Mouse (Mus musculus): ENCODE data around the gene Zfp385c.
A peak's percentile ranks its signal among the peaks of the same experiment; 100 is the strongest.
"Not testable (repeated sequence)": the region's sequence is repeated elsewhere in the genome, so short reads cannot be mapped to it uniquely, and the experiment has no call there.

Gene Zfp385c

DNA sequence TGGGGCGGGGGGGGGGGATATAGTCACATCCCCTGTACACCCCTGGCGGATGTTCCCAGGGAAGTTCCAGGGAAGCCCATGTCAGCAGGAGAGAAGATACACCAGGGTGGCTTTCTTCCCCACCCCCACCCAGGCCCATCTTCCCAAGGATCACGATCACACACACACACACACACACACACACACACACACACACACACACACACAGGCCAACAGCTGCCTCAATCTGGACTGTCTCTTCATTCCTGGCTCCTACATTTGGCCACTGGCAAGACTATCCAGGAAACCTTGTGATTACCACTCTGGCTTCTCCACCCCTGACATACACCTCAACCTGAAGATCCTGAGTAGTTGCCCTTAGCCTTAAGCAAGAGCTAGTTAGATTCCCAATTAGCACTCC, 6.9 kb downstream of the Zfp385c start:
- no peak for DNase-seq

DNA sequence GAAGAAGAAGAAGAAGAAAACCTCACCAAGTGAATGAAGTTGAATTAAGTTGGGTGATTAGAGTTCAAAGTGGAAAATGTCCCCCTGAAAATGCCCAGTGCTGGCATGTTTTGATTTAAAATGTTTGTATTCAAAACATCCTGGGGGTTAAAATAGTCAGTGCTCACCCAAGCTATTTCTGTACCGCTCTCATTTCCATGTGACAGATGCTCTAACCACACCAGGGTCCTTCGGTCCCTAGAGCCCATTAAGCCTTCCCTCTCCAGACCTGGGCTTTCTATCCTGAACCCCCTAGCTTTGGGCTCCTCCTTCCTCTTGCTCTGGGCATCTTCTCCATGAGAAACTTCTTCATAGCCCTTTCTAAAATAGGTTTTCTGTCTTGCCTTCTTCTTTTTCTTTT, 8.2 kb downstream of the Zfp385c start:
- no peak for DNase-seq

- DNase-seq = no peak
Measured at GRCm38 (mm10) chr11:100682526-100682925, 9.7 kb downstream of the Zfp385c start.

- peak; percentile 70 for DNase-seq
Measured at GRCm38 (mm10) chr11:100681826-100682225, 10.4 kb downstream of the Zfp385c start.

DNA sequence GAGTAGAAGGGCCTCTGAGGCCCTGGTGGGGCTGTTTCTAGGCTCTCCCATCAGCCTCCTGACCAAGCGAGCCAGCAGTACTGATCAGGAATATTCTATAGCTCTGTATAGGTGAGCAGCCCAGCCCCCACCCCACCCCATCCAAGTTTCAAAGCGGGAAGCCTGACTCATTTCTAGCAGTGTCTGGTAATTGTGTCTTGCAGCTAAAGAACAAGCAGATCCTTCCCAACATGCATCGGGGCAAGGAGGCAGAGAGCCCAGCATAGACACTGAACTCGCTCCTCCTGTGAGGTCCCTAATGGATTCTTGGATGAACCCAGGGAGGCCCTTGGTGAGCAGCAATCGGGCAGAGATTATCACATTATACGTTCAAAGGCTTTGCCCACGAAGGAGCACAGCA, 14.4 kb downstream of the Zfp385c start:
- no peak for DNase-seq

DNA sequence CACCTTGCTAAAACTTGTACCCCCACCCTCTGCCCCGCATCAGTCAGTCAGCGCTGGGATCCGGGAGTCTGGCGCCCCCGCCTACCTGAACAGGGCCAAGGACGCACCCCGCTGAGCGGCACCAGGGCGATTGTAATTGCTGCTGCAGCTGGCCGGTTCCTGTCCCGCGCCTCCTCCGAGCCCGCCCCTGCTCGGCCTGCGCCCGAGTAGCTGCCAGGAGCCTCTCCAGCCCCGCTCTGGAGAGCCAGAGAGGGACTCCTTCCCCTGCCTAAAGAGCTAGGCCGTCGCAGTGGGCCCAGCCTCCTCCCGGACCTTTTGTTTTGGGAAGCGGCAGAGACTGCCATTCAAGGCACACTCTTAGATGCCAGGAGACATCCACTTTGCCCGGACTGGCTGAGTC, 19.1 kb downstream of the Zfp385c start:
- DNase-seq = peak; percentile 96

- DNase-seq = peak; percentile 96
Measured at GRCm38 (mm10) chr11:100671956-100672355, 20.3 kb downstream of the Zfp385c start.

DNA sequence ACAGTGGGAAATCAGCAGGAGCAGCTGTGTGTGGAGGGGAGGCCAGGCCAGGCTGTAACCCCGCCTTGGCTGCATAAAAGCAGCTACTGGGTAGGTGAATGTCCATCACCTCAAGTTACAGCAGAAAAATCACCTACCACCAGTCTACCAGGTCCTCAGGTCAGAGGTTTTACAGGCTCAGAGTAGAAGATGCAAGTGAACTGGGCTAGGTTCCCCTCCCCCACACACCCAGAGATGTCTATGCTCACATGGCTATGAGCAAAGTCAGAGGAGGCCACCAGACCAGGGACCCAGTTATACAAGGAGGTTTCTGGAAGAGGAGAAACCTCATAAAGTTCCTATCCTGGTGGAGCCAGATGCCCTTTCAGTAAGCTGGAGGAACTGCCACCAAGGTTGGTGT, 21.2 kb downstream of the Zfp385c start:
- peak; percentile 76 for DNase-seq

DNA sequence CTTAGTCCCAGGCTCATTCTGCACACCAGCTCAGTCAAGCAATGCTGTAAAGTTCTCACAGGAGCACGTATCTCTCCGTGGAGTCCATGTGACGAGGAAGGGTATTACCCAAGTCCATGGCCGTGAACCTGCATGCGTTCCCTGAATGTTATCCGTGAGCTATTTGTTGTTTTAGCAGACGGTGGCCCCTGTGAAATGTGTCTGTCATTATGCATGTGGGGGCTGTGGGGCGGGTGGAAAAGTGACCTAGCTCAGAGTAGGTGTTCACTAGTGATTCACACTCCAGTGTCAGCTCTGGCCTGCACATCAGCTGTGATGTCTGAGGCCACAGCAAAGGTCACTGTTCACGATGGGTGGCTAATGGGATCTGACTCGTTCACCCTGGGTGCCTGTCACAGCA, 32.4 kb downstream of the Zfp385c start:
- no peak for DNase-seq

DNA sequence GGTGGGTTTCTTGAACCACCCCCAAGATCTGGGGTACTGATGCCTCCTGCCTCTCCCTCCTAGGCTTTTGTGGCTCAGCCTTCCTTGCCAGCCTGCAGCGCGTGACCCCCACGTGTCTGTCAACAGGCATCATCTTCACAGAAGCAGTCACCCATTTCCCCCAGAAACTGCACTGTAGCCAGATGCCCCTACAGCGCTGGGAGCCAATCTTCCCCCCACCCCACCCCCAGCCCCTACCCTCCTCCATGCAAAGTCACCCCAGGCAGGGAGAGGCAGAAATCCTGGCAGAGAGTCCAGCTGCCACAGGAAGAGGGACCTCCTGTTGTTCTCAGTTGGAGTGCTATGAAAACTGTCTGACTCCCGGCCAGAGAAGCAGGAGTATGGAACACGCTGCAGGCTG, 35.8 kb downstream of the Zfp385c start:
- DNase-seq = no peak

DNA sequence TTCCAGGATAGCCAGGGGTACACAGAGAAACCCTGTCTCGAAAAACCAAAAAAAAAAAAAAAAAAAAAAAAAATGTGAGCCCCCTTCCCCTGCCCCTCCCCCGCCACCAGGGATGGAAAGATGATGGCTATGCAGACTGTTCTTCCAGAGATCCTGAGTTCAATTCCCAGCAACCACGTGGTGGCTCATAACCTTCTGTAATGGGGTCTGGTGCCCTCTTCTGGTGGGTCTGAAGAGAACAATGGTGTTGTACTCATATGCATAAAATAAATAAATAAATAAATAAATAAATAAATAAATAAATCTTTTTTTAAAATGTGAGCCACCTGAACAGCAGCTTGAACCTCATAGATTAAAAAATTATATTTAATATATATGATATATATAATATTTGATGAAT, 36.7 kb downstream of the Zfp385c start:
- not testable (repeated sequence) for DNase-seq

- DNase-seq = no peak
Measured at GRCm38 (mm10) chr11:100651748-100652147, 40.5 kb downstream of the Zfp385c start.

DNA sequence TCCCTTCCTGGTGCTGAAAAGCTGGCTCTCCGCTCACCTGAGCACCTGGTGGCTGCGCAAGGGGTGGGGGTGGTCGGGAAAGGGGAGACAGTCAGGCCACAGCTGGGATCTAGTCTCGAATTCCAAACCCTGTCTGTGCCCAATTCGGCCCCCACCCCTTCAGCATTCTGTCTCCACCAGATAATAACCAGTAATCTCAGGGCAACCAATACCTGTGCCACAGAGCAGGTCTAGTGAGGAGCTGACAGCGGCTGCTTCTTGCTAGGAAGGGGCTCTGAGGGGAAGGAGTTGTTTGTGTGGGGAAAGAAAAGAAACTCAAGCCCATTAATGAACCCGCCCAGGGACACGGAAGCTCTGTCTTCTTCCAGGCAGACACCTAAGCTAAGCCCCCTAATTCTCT, 41.0 kb downstream of the Zfp385c start:
- no peak for DNase-seq

DNA sequence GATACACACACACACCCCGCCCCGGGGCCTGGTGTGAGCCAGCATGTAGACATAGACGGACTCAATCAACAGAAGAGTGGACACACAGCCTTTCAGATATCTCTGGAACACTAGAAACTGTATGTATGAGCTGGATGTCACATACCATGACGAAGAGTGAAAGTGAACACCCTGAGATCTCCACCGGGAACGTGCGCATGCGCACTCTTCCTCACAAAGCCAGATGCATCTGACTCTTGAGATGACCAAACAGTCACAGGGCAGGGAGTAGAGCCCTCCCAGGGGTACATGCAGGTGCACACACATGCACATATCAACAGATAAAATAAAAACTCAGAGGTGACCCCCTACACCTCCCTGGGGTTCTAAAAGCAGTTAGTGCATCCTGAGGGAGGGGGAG, 43.9 kb downstream of the Zfp385c start:
- DNase-seq = no peak

DNA sequence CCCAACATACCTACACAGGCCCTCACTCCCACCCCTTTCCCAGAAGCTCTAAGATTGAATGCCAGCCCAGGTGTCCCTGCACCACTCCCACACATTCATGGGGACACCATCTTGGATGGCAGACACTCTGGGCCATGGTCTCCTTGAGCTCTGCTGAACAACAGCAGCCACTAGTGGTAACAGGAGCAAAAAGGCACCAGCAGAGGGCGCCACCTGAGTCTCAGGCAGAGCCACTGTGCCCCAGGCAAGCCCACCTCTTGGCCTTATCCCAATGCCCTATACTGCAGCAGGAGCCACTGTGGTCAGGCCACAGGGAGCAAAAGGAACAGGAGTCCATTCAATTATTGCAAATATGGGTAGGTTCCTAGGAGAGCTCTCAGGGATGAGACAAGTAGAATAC, 46.0 kb downstream of the Zfp385c start:
- no peak for DNase-seq

GRCm38 (mm10) chr11:100643612-100644575, 48.4 kb downstream of the Zfp385c start:
- no peak for DNase-seq

DNA sequence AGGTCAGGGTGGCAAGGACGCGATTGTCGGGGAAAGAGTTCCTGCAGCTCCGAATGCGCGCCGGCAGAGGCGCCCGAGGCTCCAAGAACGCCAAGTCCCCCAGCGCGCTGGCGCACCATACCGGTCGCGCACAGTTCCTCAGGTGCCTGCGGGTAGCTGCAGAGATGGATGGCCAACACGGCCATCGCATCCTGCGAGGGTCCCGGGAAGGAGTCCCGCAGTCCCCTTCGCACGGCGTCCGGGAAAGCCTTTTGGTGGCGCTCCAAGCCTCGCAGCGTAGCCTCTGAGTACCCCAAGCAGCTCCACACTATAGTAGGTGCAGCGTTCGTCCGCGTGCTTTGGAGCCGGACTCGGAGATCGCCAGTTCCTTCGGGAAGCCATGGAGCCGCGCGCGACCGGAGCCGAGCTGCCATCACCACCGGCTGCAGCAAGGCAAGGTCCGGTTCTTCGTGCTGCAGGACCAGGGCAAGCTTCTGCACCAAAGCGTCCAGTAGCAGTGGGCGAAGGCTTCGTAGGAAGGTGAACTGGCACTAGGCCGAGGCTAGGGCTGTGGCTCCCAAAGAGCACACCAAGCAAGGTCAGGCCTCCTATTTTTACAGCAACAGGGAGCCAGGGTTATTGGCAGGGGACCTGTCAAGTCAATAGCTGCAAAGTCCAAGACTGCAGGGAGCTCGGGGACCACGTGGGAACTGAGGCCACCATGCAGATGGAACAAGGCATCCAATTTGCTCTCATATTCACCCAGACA, 51.9 kb downstream of the Zfp385c start:
- DNase-seq = no peak

GRCm38 (mm10) chr11:100634530-100634929, 57.7 kb downstream of the Zfp385c start:
- no peak for DNase-seq

DNA sequence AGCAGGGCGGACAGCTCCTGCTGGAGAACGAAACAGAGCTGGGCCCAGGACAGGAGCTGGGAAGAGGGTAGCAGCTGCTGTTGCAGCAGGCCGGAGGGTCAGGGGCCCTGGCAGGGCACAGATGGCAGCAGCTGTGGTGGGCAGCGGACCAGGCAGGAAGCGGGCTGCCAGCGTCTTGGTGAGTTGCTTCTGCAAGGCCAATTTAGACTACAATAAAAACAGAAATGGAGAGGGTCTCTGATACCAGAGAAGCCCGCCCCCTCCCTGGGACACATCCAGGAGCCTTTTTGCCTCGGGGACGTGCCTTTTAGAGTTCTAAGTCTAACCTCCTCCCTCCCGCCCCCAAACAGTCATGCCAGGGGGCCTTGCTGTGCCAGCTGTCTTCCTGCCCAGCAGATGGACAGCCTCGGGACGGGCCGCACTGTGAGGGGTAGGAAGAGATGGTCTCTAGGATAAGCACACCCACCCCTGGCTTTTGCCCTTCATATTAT, 63.3 kb downstream of the Zfp385c start:
- DNase-seq = no peak

- no peak for DNase-seq
Measured at GRCm38 (mm10) chr11:100628056-100628455, 64.2 kb downstream of the Zfp385c start.

DNA sequence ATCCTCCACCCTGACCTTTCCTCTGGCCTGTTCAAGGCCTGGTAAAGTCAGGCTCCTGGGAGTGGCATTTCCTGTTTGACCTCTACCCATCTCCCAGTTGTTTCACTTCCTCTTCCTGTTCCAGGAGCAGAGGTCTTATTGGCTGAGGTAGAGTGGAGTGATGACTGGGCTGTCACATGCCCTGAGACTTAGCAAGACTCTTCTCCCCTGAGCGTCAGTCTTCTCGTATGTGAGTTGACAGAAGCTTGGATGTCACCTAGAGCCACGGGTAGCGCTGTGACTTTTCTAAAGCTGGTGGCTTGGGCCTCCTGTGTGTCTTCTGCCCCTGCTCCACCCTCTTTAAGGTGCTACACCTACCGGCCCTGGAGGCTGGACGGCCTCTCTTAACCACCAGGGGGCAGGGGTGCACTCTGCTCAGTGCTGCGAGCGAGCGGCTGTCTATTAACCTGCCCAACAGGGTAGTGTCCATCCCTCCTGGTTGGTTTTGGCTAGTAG, 65.5 kb downstream of the Zfp385c start:
- peak; percentile 97 for DNase-seq

- DNase-seq = peak; percentile 92
Measured at GRCm38 (mm10) chr11:100625754-100626700, 66.2 kb downstream of the Zfp385c start.
